Mouse (Mus musculus) CH12.LX (cell line): Measurements from ENCODE around the gene Spaca9. TPM values are rescaled to one million over a fixed set of nuclear protein-coding genes. Genes with fewer than 3 reads are reported as not detected.

ENCODE experiments used
- DNase-seq: peaks from one replicate; pipeline ENCODE4 v3.0.0-alpha.2; 2013; ENCODE audit errors: extremely low read depth
- H3K27ac ChIP-seq: 2 replicates; pipeline ENCODE4 v1.5.1; 2012; ENCODE audit warnings: low read depth, mild to moderate bottlenecking, control low read depth, moderate library complexity; ENCODE audit not compliant: insufficient read depth
- H3K27me3 ChIP-seq: replicated peaks from 2 replicates; pipeline ENCODE3; 2012; ENCODE audit warnings: inconsistent platforms
- H3K36me3 ChIP-seq, 2 experiments: replicated peaks in 1 of 2; 2 replicates each; pipeline versions ENCODE3 to v1.6.1; 2012; ENCODE audit warnings: inconsistent platforms in 1 of 2, low read length in 1 of 2, mild to moderate bottlenecking in 1 of 2, mixed read lengths in 1 of 2, moderate library complexity in 1 of 2; ENCODE audit not compliant: control insufficient read depth in 1 of 2, insufficient read depth in 1 of 2
- H3K4me1 ChIP-seq, 2 experiments: 2 replicates each; pipeline ENCODE4 v1.6.1; 2012; ENCODE audit warnings: inconsistent platforms in 1 of 2, moderate library complexity in 1 of 2; ENCODE audit not compliant: insufficient read depth in 2 of 2, control insufficient read depth in 1 of 2
- H3K4me2 ChIP-seq: 2 replicates; pipeline ENCODE4 v1.6.1; 2012; ENCODE audit warnings: low read depth, mild to moderate bottlenecking, control low read depth; ENCODE audit not compliant: poor library complexity, insufficient read depth, severe bottlenecking
- H3K4me3 ChIP-seq, 3 experiments: fragments of 150-350 bp in 1 of 3; sonication (generic) in 1 of 3; replicated peaks in 1 of 3; 2 replicates each; pipeline versions ENCODE3 to v1.5.1; 2011 to 2012; ENCODE audit warnings: low read depth in 2 of 3, low read length in 2 of 3, mild to moderate bottlenecking in 2 of 3, moderate library complexity in 2 of 3, control low read depth in 1 of 3, improper control_type of control experiment in 1 of 3, inconsistent platforms in 1 of 3, mixed read lengths in 1 of 3; ENCODE audit not compliant: poor library complexity in 1 of 3
- H3K79me2 ChIP-seq: replicated peaks from 2 replicates; pipeline ENCODE4 v1.6.1; 2012; ENCODE audit warnings: mild to moderate bottlenecking, moderate library complexity; ENCODE audit not compliant: control insufficient read depth, poor library complexity, insufficient read depth, severe bottlenecking; ENCODE audit errors: extremely low read depth
- H3K9ac ChIP-seq: 2 replicates; pipeline ENCODE4 v1.6.1; 2012; ENCODE audit warnings: low read depth, mild to moderate bottlenecking, control low read depth, moderate library complexity; ENCODE audit not compliant: insufficient read depth
- H3K9me3 ChIP-seq: replicated peaks from 2 replicates; pipeline ENCODE3; 2012; ENCODE audit warnings: low read length, inconsistent platforms, mixed read lengths
- BHLHE40 ChIP-seq: IDR thresholded peaks from 2 replicates; pipeline ENCODE4 v1.6.1; 2011; ENCODE audit warnings: mild to moderate bottlenecking, low read depth, low read length, improper control_type of control experiment
- CHD1 ChIP-seq: IDR thresholded peaks from 2 replicates; pipeline ENCODE4 v1.6.1; 2012; ENCODE audit warnings: low read depth, low read length, improper control_type of control experiment, inconsistent platforms
- CHD2 ChIP-seq: IDR thresholded peaks from 2 replicates; pipeline ENCODE4 v1.6.1; 2011; ENCODE audit warnings: low read length, improper control_type of control experiment
- CTCF ChIP-seq, 2 experiments: IDR thresholded peaks in 1 of 2; conservative IDR thresholded peaks in 1 of 2; 2 replicates each; pipeline ENCODE4 v1.5.1; 2011 to 2012; ENCODE audit warnings: low read depth in 2 of 2, low read length in 2 of 2, improper control_type of control experiment in 1 of 2, inconsistent platforms in 1 of 2, mild to moderate bottlenecking in 1 of 2, moderate library complexity in 1 of 2
- E2F4 ChIP-seq: IDR thresholded peaks from 2 replicates; pipeline ENCODE4 v1.6.1; 2011; ENCODE audit warnings: low read depth, low read length, improper control_type of control experiment; ENCODE audit not compliant: insufficient replicate concordance
- ELF1 ChIP-seq: IDR thresholded peaks from 2 replicates; pipeline ENCODE4 v1.6.1; 2014; ENCODE audit warnings: low read depth, mild to moderate bottlenecking, inconsistent platforms, low read length, improper control_type of control experiment
- EP300 ChIP-seq: IDR thresholded peaks from 2 replicates; pipeline ENCODE4 v1.6.1; 2011; ENCODE audit warnings: low read length, improper control_type of control experiment
- GABPA ChIP-seq: IDR thresholded peaks from 2 replicates; pipeline ENCODE4 v1.6.1; 2012; ENCODE audit warnings: low read depth, low read length, improper control_type of control experiment, inconsistent platforms; ENCODE audit not compliant: insufficient replicate concordance
- HCFC1 ChIP-seq: IDR thresholded peaks from 2 replicates; pipeline ENCODE4 v1.6.1; 2012; ENCODE audit warnings: low read depth, mild to moderate bottlenecking, inconsistent platforms, low read length, improper control_type of control experiment
- IRF4 ChIP-seq: IDR thresholded peaks from 2 replicates; pipeline ENCODE4 v1.6.1; 2014; ENCODE audit warnings: low read depth, mild to moderate bottlenecking, inconsistent platforms, low read length, improper control_type of control experiment
- JUND ChIP-seq: conservative IDR thresholded peaks from 2 replicates; pipeline ENCODE4 v1.6.1; 2011; ENCODE audit warnings: low read depth, low read length, improper control_type of control experiment
- KAT2A ChIP-seq: IDR thresholded peaks from 2 replicates; pipeline ENCODE4 v1.6.1; 2012; ENCODE audit warnings: low read length, improper control_type of control experiment, inconsistent platforms; ENCODE audit not compliant: insufficient replicate concordance
- MAX ChIP-seq: IDR thresholded peaks from 2 replicates; pipeline ENCODE4 v1.6.1; 2011; ENCODE audit warnings: low read length, improper control_type of control experiment
- MAZ ChIP-seq: IDR thresholded peaks from 2 replicates; pipeline ENCODE4 v1.6.1; 2012; ENCODE audit warnings: low read depth, mild to moderate bottlenecking, inconsistent platforms, low read length, improper control_type of control experiment, moderate library complexity
- MEF2A ChIP-seq: IDR thresholded peaks from 2 replicates; pipeline ENCODE4 v1.6.1; 2014; ENCODE audit warnings: low read depth, mild to moderate bottlenecking, inconsistent platforms, low read length, improper control_type of control experiment, borderline replicate concordance
- MXI1 ChIP-seq: IDR thresholded peaks from 2 replicates; pipeline ENCODE4 v1.6.1; 2011; ENCODE audit warnings: mild to moderate bottlenecking, low read depth, low read length, improper control_type of control experiment
- NELFE ChIP-seq: IDR thresholded peaks from 2 replicates; pipeline ENCODE4 v1.6.1; 2011; ENCODE audit warnings: low read depth, low read length, improper control_type of control experiment
- NRF1 ChIP-seq: IDR thresholded peaks from 2 replicates; pipeline ENCODE4 v1.6.1; 2014; ENCODE audit warnings: low read depth, mild to moderate bottlenecking, inconsistent platforms, low read length, improper control_type of control experiment, moderate library complexity
- PAX5 ChIP-seq: IDR thresholded peaks from 2 replicates; pipeline ENCODE4 v1.6.1; 2012; ENCODE audit warnings: low read length, inconsistent platforms, mixed read lengths
- POLR2A ChIP-seq: IDR thresholded peaks from 2 replicates; pipeline ENCODE4 v1.6.1; 2011; ENCODE audit warnings: low read depth, mild to moderate bottlenecking, improper control_type of control experiment, low read length
- POLR2AphosphoS2 ChIP-seq: IDR thresholded peaks from 2 replicates; pipeline ENCODE4 v1.6.1; 2011; ENCODE audit warnings: low read depth, low read length, improper control_type of control experiment
- RCOR1 ChIP-seq: conservative IDR thresholded peaks from 2 replicates; pipeline ENCODE4 v1.6.1; 2012; ENCODE audit warnings: low read depth, mild to moderate bottlenecking, inconsistent platforms, low read length, improper control_type of control experiment
- SIN3A ChIP-seq: IDR thresholded peaks from 2 replicates; pipeline ENCODE4 v1.6.1; 2012; ENCODE audit warnings: low read length, improper control_type of control experiment, inconsistent platforms
- TCF12 ChIP-seq: IDR thresholded peaks from 2 replicates; pipeline ENCODE4 v1.6.1; 2014; ENCODE audit warnings: low read depth, mild to moderate bottlenecking, inconsistent platforms, low read length, improper control_type of control experiment
- UBTF ChIP-seq: IDR thresholded peaks from 2 replicates; pipeline ENCODE4 v1.6.1; 2012; ENCODE audit warnings: low read depth, mild to moderate bottlenecking, inconsistent platforms, low read length, improper control_type of control experiment, moderate library complexity
- USF2 ChIP-seq: conservative IDR thresholded peaks from 2 replicates; pipeline ENCODE4 v1.6.1; 2011; ENCODE audit warnings: low read depth, low read length, improper control_type of control experiment
- ZC3H11A ChIP-seq: IDR thresholded peaks from 2 replicates; pipeline ENCODE4 v1.6.1; 2012; ENCODE audit warnings: low read depth, mild to moderate bottlenecking, inconsistent platforms, low read length, improper control_type of control experiment
- ZKSCAN1 ChIP-seq: IDR thresholded peaks from 2 replicates; pipeline ENCODE4 v1.6.1; 2012; ENCODE audit warnings: low read depth, inconsistent platforms, low read length, improper control_type of control experiment, borderline replicate concordance
- ZMIZ1 ChIP-seq: IDR thresholded peaks from 2 replicates; pipeline ENCODE4 v1.6.1; 2012; ENCODE audit warnings: low read depth, mild to moderate bottlenecking, inconsistent platforms, low read length, improper control_type of control experiment
- ZNF384 ChIP-seq: IDR thresholded peaks from 2 replicates; pipeline ENCODE4 v1.6.1; 2012; ENCODE audit warnings: low read depth, low read length, improper control_type of control experiment, inconsistent platforms
- dilution Hi-C: fragments of 300-500 bp; cut with MboI; formaldehyde crosslinking; loops from 2 replicates; pipeline ENCODE4 v1.14.3; 2020; ENCODE audit warnings: low sequenced_read_pairs; ENCODE audit not compliant: extremely low pct_unique_long_range_greater_than_20kb, extremely low pct_ligation_motif_present
- in situ Hi-C: fragments of 300-500 bp; cut with MboI; formaldehyde crosslinking; loops from 3 replicates; pipeline ENCODE4 v1.14.3; 2019; ENCODE audit warnings: low sequenced_read_pairs, low pct_ligation_motif_present, low pct_unique_long_range_greater_than_20kb, mixed read lengths
- polyA plus RNA-seq: library from polyadenylated mRNA; unstranded; fragments of >175 nt; gene quantifications from 2 replicates; pipeline ENCODE4 v1.2.1, GENCODE M21; 2012; ENCODE audit warnings: low read depth; ENCODE audit not compliant: insufficient read length
- total RNA-seq, 2 experiments: library from RNA; depleted of rRNA; stranded (reverse); fragments of 300-350 nt in 1 of 2; fragments of >200 nt in 1 of 2; gene quantifications; 2 replicates each; pipeline ENCODE4 v1.2.3; 2012 to 2014

Gene Spaca9
- total and polyA plus RNA-seq, 3 experiments: 9.2 to 13.1 (median 9.8) TPM

GRCm38 (mm10) chr2:28742701-28743100, 43.2 kb upstream of the Spaca9 start:
- Histone ChIP-seq H3K36me3 (peaks cover 0 to 2% of the 10 kb centered on the region in 2 experiments), H3K9me3 (no peaks in the 10 kb centered on the region), H3K9ac (no peak overlapping the region), H3K4me2 (no peak overlapping the region), H3K27me3 (no peaks in the 10 kb centered on the region), H3K27ac (no peak overlapping the region), H3K4me1 (peaks cover 17 to 78% of the 10 kb centered on the region in 2 experiments), H3K4me3 (no peak overlapping the region), H3K79me2 (no peaks in the 10 kb centered on the region)
- TF ChIP-seq CHD2 (no peak), ELF1 (no peak), HCFC1 (no peak), EP300 (no peak), RCOR1 (no peak), ZKSCAN1 (no peak), MAZ (no peak), GABPA (no peak), KAT2A (no peak), USF2 (no peak), CTCF (conservative IDR thresholded peaks at IDR 0.05 in 1 of 2, IDR thresholded peaks at IDR 0.05 in 1 of 2; ENCODE audit: low read depth in 2 of 2, low read length in 2 of 2) (no peak), MXI1 (no peak), BHLHE40 (no peak), ZC3H11A (no peak), SIN3A (no peak), NELFE (no peak), PAX5 (no peak), MEF2A (no peak)
- dilution Hi-C loops (no loop called here), in situ Hi-C loops (loop anchor here (5.0 kb wide), 1 partner anchor 40 kb away; the partner anchor contains the start of gene Ak8)
- no peak for DNase-seq

GRCm38 (mm10) chr2:28740159-28740558, 40.6 kb upstream of the Spaca9 start:
- H3K27me3 ChIP-seq: no peaks in the 10 kb centered on the region
- TF ChIP-seq CHD1 (no peak; the same call in 1 of the 2 replicates), ZC3H11A (no peak), BHLHE40 (peak; percentile 74), USF2 (no peak), MAZ (peak; percentile 59; the same call in 1 of the 2 replicates), POLR2A (peak; percentile 74), NELFE (peak; percentile 86), MXI1 (peak; percentile 67; the same call in 1 of the 2 replicates), SIN3A (peak; percentile 80), GABPA (no peak), UBTF (no peak), NRF1 (no peak), HCFC1 (no peak), IRF4 (peak; percentile 89), E2F4 (peak; percentile 60; the same call in 1 of the 2 replicates), TCF12 (peak; percentile 83), EP300 (peak; percentile 91), ELF1 (peak; percentile 35), ZNF384 (no peak), CTCF (conservative IDR thresholded peaks at IDR 0.05 in 1 of 2, IDR thresholded peaks at IDR 0.05 in 1 of 2; ENCODE audit: low read depth in 2 of 2, low read length in 2 of 2) (no peak), CHD2 (peak; percentile 66), POLR2AphosphoS2 (peak; percentile 43; the same call in 1 of the 2 replicates), ZMIZ1 (peak; percentile 90), JUND (peak; percentile 62), MAX (peak; percentile 73), RCOR1 (no peak; the same call in 1 of the 2 replicates), MEF2A (peak; percentile 99)

More at GRCm38 (mm10) chr2:28740159-28740558, 40.6 kb upstream of the Spaca9 start:
- H3K4me3 ChIP-seq: peak overlapping the region in 1 of 3 experiments; percentile 25
- dilution Hi-C loops: no loop called here
- H3K4me1 ChIP-seq: peaks cover 14 to 64% of the 10 kb centered on the region in 2 experiments
- peak overlapping the region; percentile 56; the same call in 1 of the 2 replicates for H3K9ac ChIP-seq
- peak overlapping the region; percentile 73 for H3K27ac ChIP-seq
- in situ Hi-C loops: loop anchor here (5.0 kb wide), 1 partner anchor 38 kb away; the partner anchor contains the start of gene Ak8
- peak; percentile 88 for DNase-seq
- no peaks in the 10 kb centered on the region for H3K9me3 ChIP-seq
- H3K79me2 ChIP-seq: no peaks in the 10 kb centered on the region
- peak overlapping the region; percentile 81 for H3K4me2 ChIP-seq
- peaks cover 0 to 2% of the 10 kb centered on the region in 2 experiments for H3K36me3 ChIP-seq
